Mouse (Mus musculus): ENCODE results near the gene Pfas.
A peak's percentile ranks its signal among the peaks of the same experiment; 100 is the strongest.
"Not testable (repeated sequence)": the region's sequence is repeated elsewhere in the genome, so short reads cannot be mapped to it uniquely, and the experiment has no call there.

Gene Pfas

GRCm38 (mm10) chr11:69016755-69017154 is 8.5 kb upstream of the Pfas start:
- ATAC-seq (ENCODE audit: insufficient number of reproducible peaks, low FRiP score, low TSS enrichment): no peak

GRCm38 (mm10) chr11:69015644-69016441 is 7.6 kb upstream of the Pfas start, which contains the start of gene Ctc1:
Ctc1 (plus strand) TSS chr11:69015911.
- peak; percentile 89 for ATAC-seq (ENCODE audit: insufficient number of reproducible peaks, low FRiP score, low TSS enrichment)

GRCm38 (mm10) chr11:69012071-69012601 is 3.9 kb upstream of the Pfas start:
- peak; percentile 85; the same call in 1 of the 2 replicates for ATAC-seq (ENCODE audit: insufficient number of reproducible peaks, low FRiP score, low TSS enrichment)

- not testable (repeated sequence) for ATAC-seq (ENCODE audit: insufficient number of reproducible peaks, low FRiP score, low TSS enrichment)
Measured at GRCm38 (mm10) chr11:69011445-69011844, 3.2 kb upstream of the Pfas start.

- no peak for ATAC-seq (ENCODE audit: insufficient number of reproducible peaks, low FRiP score, low TSS enrichment)
Measured at GRCm38 (mm10) chr11:69010400-69011323, 2.4 kb upstream of the Pfas start.

GRCm38 (mm10) chr11:69009508-69009907 is 1.2 kb upstream of the Pfas start:
- no peak for ATAC-seq (ENCODE audit: insufficient number of reproducible peaks, low FRiP score, low TSS enrichment)

- ATAC-seq (ENCODE audit: insufficient number of reproducible peaks, low FRiP score, low TSS enrichment): not testable (repeated sequence)
Measured at GRCm38 (mm10) chr11:69006575-69006974, 1.7 kb downstream of the Pfas start.

- ATAC-seq (ENCODE audit: insufficient number of reproducible peaks, low FRiP score, low TSS enrichment): no peak
Measured at GRCm38 (mm10) chr11:69005193-69005592, 3.1 kb downstream of the Pfas start.

- ATAC-seq (ENCODE audit: insufficient number of reproducible peaks, low FRiP score, low TSS enrichment): no peak
Measured at GRCm38 (mm10) chr11:69003592-69003991, 4.7 kb downstream of the Pfas start.

- not testable (repeated sequence) for ATAC-seq (ENCODE audit: insufficient number of reproducible peaks, low FRiP score, low TSS enrichment)
Measured at GRCm38 (mm10) chr11:69002782-69003181, 5.5 kb downstream of the Pfas start.

- ATAC-seq (ENCODE audit: insufficient number of reproducible peaks, low FRiP score, low TSS enrichment): no peak
Measured at GRCm38 (mm10) chr11:68997080-68997479, 11.2 kb downstream of the Pfas start.

GRCm38 (mm10) chr11:68994377-68994776 is 13.9 kb downstream of the Pfas start:
- ATAC-seq (ENCODE audit: insufficient number of reproducible peaks, low FRiP score, low TSS enrichment): no peak

- ATAC-seq (ENCODE audit: insufficient number of reproducible peaks, low FRiP score, low TSS enrichment): no peak
Measured at GRCm38 (mm10) chr11:68993122-68993521, 15.1 kb downstream of the Pfas start.

GRCm38 (mm10) chr11:68988341-68988740 is 19.9 kb downstream of the Pfas start:
- ATAC-seq (ENCODE audit: insufficient number of reproducible peaks, low FRiP score, low TSS enrichment): peak; percentile 49; the same call in 1 of the 2 replicates

GRCm38 (mm10) chr11:68987365-68987882 is 20.8 kb downstream of the Pfas start:
- ATAC-seq (ENCODE audit: insufficient number of reproducible peaks, low FRiP score, low TSS enrichment): no peak

- ATAC-seq (ENCODE audit: insufficient number of reproducible peaks, low FRiP score, low TSS enrichment): no peak; the same call in 1 of the 2 replicates
Measured at GRCm38 (mm10) chr11:68982639-68983369, 25.5 kb downstream of the Pfas start.

GRCm38 (mm10) chr11:68980919-68981318 is 27.3 kb downstream of the Pfas start:
- no peak for ATAC-seq (ENCODE audit: insufficient number of reproducible peaks, low FRiP score, low TSS enrichment)

GRCm38 (mm10) chr11:68979320-68979733 is 28.9 kb downstream of the Pfas start:
- no peak for ATAC-seq (ENCODE audit: insufficient number of reproducible peaks, low FRiP score, low TSS enrichment)

GRCm38 (mm10) chr11:68975601-68976000 is 32.7 kb downstream of the Pfas start:
- ATAC-seq (ENCODE audit: insufficient number of reproducible peaks, low FRiP score, low TSS enrichment): no peak

GRCm38 (mm10) chr11:68975085-68975484 is 33.2 kb downstream of the Pfas start, which contains the start of gene Rangrf:
Rangrf (minus strand) TSS chr11:68975185.
- no peak for ATAC-seq (ENCODE audit: insufficient number of reproducible peaks, low FRiP score, low TSS enrichment)
